Mouse (Mus musculus): ENCODE results near the gene Tnnc1.

The Tnnc1 gene

GRCm38 (mm10) chr14:31252091-31252490 is 44.0 kb downstream of the Tnnc1 start:
- DNase-seq (ENCODE audit: low spot score in 2 of 2), result no peak

- DNase-seq (ENCODE audit: low spot score in 2 of 2), result no peak
These were observed 50.5 kb downstream of the Tnnc1 start for GRCm38 (mm10) chr14:31258476-31259050.

GRCm38 (mm10) chr14:31260374-31260773 is 52.3 kb downstream of the Tnnc1 start:
- no peak for DNase-seq (ENCODE audit: low spot score in 2 of 2)

GRCm38 (mm10) chr14:31260932-31261331 is 52.8 kb downstream of the Tnnc1 start:
- no peak for DNase-seq (ENCODE audit: low spot score in 2 of 2)
